Mouse (Mus musculus): ENCODE measurements around the gene Pan2.

GRCm38 (mm10) chr10:128256328-128256727 lies 46.8 kb upstream of the Pan2 start:
- TF ChIP-seq POLR2A (IDR thresholded peaks at IDR 0.05; ENCODE audit: low read depth, low read length) (no peak), CTCF (conservative IDR thresholded peaks at IDR 0.05 in 1 of 2, IDR thresholded peaks at IDR 0.05 in 1 of 2; ENCODE audit: low read depth in 2 of 2, low read length in 2 of 2) (no peak), ZNF384 (IDR thresholded peaks at IDR 0.05; ENCODE audit: low read depth, low read length) (no peak)

All from CH12.LX (cell line).